Mouse (Mus musculus) large intestine, adult 2 months (tissue): ENCODE data around the gene Mgrn1. TPM values are rescaled to one million over a fixed set of nuclear protein-coding genes. Genes with fewer than 3 reads are reported as not detected.

Experiments used
- DNase-seq: peaks from one replicate; pipeline ENCODE4 v3.0.0-alpha.2; 2012; ENCODE audit warnings: low read depth, low spot score
- WGBS: fragments of 180-500 bp; shearing (Covaris S2); methylation state at CpG from one replicate; pipeline ENCODE4 v1.1.7; 2018; 5-methylcytosine and 5-hydroxymethylcytosine counted together
- polyA plus RNA-seq: library from polyadenylated mRNA; depleted of rRNA; stranded (reverse); fragments of >200 nt; gene quantifications from 2 replicates; pipeline ENCODE4 v1.2.3, GENCODE M21; 2012; rRNA removed

Gene Mgrn1
- 102 and 116 TPM in 2 replicates for polyA plus RNA-seq

DNA sequence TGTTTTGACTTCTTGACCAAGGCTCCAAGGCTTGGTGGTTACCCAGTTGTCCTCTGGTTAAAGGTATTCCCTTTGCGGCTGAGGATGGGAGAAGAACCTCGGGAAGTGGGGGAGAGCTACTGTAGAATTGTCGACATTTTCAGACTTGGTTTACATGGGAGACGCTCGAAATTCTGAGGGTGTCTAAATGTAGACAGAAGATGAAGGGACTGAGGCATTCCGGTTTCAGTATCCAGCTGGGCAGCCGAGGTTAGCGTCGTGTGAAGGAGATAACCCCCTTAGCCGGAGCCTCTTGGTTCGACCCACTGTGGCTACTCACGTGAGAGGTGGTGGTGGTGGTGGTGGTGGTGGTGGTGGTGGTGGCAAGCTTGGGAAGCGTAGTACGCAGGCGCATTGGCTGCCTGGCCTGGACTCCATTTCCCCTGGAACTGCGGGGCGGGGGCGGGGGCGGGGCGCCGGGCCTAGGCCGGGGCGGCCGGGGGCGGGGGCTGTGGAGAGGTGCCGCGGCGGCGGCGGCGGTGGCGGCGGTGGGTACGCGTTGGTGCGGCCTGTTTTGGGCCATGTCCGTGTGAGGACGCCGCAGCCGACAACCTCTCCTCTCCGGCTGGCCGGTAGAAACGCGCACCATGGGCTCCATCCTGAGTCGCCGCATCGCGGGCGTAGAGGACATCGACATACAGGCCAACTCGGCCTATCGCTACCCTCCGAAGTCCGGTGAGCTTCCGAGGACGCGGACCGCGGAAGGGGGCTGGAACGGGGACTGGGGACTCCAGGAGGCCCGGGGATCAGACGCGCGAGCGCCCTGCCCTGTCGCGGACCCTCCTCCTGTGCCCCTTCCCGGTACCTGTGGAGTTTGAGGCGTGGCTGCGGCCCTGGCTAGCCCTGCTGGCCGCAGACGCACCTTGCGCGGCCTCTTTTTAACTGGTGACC lies at the start of gene Mgrn1:
TSS of gene Mgrn1 (plus strand) at position 490 of the 930 bp plus-strand sequence.
- DNase-seq: no peak
- WGBS: under 1% methylated on average over 73 of the region's 74 CpGs

DNA sequence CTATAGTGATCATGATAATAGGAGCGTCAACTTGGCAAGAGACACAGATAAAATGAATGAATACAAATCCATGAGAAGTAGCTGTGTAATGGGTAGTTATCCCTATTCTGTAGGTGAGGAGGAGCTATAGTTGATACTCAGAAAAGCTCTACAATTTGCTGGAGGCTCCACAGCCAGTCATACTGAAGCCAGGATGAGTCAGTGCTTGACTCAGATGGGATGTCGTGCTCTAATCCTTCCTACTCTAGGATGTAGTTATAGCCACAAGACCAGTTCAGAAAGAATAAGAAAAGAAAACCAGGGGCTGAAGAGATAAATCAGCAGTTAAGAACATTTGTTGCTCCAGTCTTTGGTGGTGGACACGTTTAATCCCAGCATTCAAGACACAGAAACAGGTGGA lies 48.4 kb upstream of the Mgrn1 start:
- no peak for DNase-seq
- 78% methylated on average over 3 of the region's 3 CpGs for WGBS

DNA sequence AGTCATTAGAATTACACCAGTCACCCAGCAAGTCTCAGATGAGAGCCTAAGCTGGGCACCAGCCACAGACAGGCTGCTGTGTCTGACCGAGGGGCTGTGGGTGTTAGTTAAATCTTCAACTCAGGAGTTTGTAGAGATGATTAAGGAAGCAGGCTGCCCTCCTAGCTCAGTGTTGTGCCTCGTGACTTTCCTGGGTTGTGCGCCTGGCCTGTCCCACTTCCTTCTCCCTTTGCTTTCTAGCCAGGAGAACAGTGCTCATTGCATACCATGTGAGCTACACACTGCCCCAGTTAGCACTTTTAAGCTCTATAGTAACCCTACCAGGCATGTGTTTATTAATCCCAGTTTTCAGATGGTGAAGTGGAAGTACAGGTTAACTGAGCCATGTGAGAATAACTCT lies 46.5 kb upstream of the Mgrn1 start:
- DNase-seq: no peak
- 80% methylated on average over 3 of the region's 3 CpGs for WGBS

DNA sequence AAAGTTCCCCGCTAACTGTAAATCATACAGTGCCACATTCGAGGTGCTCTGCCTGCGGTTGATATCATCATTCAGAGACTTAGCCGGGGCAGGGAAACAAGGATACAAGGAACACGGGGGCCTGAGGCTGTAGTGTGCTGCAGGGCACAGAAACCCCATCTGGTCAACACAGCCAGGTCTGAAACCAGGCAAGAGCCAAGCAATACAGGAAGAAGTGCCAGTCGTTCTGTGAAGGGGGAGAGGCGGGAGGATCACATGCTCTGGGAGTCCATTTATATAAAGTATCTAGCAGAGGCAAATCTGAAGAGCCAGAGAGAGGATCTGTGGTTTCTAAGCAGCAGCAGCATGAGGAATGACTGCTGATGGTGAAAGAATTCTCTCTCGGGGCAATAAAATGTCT lies 45.8 kb upstream of the Mgrn1 start:
- no peak for DNase-seq
- WGBS: 59% methylated on average over 8 of the region's 8 CpGs

DNA sequence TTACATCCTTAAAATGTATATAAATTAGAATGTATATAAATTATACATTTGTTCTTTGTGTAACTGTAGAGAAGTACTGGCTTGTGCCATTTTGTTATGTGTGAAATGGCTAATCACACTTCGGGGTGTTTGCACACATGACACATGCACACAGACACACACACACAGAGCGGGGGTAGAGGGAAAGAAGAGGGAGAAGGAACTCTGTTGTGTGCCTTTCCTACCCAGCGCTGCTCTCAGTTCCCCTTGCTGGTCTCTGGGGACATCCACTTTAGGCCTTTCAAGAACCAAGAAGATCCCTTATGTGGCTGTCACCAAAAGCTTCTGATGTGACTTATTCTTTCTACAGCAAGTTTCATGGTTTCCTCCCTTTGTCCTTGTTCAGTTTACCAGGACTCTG lies 39.0 kb upstream of the Mgrn1 start:
- DNase-seq: no peak
- WGBS: 72% methylated on average over 3 of the region's 3 CpGs

DNA sequence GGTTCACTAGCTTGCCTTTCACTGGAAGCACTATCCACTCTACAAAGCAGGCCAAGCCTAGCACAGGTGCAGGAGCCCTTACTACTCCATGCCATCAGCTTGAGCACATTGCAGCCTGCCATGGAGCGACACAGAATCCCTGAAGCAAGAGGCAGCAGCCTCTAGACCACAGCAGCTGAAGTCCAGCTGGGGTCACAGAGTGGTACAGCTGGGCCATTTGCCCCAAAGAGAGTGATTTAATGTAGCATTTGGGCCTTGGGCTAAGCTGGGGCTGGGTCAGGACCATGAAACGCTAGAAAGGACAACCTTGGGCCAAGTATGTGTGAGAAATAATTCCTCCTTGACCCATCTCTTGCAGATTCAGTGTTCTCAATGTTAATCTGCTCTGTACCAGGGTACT lies 38.0 kb upstream of the Mgrn1 start:
- 89% methylated on average over 2 of the region's 2 CpGs for WGBS
- no peak for DNase-seq

DNA sequence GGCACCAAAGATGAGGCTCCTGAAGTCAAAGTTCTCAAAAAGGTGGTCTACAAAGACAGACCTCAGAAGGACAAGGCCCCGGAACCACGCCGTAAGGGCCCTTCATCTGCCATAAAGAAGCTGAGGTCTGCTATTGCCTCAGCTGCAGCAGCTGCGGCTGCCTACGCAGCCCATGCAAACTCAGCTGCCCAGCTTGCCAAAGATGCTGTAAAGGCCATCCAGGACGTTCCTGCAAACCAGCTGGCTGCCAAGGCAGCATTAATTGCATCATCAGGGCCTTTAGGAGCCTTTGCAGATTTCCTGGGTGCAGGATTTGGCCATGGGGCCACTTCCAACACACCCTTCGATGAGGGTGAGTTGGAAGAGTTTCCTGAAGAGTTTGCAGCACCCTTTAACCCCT lies 35.7 kb upstream of the Mgrn1 start:
- no peak for DNase-seq
- WGBS: 56% methylated on average over 7 of the region's 7 CpGs

DNA sequence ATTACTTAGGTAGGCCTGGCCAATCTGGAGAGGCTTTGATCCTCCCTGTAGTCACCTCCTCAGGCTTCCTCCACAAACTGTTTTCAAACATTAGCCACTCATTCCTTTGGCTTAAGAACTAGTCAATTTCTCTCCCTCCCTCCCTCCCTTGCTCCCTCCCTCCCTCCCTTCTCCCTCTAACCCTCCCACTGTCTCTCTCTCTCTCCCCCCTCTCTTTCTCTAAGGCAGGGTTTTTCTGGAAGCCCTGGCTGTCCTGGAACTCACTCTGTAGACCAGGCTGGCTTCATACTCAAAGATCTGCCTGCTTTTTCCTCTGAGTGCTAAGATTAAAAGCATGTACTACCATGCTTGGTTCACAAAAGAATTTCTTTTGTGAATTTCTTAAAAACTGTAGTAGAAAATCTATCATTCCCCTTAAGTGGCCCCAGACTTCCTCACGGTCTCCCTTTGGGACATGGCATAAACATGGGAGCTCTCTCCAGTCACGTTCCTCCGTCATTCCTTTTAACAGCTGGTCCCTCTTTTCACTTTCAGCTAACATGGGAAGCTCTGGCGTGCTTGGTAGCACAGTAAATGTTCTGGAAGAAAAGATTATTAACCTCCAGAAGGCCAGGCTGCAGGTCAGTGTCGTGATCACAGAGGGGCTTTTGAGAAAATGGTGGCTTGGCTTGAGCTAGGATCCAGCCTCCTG lies 35.0 kb upstream of the Mgrn1 start:
- 64% methylated on average over 5 of the region's 5 CpGs for WGBS
- DNase-seq: no peak

DNA sequence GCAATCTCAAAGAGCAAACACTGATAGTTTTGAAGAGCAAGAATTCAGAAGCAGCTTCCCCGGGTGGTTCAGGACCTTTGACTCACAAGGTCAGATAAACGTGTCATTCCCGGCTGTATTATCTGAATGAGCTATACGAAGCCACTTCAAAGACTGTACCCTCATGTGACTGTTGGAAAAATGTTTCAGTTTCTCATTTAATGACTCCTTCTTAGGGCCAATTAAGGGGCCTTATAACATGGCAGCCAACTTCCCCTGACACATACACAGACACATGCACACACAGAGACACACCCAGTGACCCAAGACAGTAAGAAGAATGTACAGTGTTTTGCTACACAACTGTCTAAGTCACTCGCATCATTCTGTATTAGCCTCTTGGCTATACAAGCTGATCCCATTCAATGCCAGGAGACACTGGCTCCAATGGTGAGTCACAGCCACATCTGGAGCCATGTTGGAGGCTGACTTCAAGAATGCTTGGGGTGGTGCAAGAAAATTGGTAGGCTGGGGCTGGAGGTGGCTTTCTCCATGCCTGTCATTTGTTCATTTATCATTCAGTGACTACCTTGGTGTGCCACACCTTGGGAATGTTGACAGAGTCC lies 30.9 kb upstream of the Mgrn1 start:
- DNase-seq: no peak
- WGBS: 41% methylated on average over 5 of the region's 5 CpGs

DNA sequence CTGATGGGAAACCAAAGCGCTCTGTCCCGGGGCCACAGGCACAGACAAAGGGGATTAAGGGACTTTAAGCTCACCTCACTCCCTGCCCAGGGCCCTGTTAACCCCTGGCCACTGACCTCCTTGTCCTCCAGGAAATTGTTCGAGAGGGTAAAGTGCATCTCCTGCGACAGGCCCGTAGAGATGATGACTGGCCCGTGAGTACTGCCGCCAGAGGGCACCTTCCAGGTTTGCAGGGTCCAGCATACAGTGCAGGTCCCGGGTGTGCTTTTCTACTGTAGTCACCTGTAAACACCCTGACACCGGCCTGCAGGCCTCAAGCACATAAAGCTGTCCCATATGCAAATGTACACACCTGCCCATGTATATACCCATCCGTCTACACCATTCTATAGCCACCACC lies 24.7 kb upstream of the Mgrn1 start:
- 38% methylated on average over 10 of the region's 10 CpGs for WGBS
- DNase-seq: no peak

DNA sequence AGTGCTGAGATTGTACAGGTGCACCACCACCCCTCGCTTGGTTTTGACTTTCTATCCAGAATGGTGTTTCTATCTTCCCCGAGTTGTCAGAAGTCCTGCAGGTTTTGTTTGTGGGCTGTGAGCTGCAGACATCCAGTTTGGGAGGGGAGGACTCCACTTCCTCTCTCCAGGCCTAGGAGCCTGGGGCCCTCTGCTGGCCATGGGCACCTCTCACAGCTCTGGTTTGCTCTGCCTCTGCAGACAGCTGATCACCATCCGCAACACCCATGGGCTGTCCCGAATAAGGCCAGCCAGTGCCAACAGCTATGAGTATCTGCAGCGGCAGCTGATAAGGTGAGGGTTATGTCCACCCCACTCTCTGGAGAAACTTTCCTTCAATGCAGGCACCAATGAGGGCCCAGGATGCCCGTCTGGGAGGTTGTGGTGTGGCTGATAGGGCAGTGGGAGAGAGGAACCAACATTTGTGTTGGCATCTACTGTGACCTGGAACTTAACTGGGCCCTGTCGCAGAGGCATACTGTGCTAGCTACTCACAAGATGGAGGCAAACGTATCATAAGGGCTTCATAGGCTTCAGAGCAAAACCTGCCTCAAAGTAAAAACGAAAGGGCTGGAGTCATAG lies 23.1 kb upstream of the Mgrn1 start:
- no peak for DNase-seq
- WGBS: 36% methylated on average over 9 of the region's 9 CpGs

DNA sequence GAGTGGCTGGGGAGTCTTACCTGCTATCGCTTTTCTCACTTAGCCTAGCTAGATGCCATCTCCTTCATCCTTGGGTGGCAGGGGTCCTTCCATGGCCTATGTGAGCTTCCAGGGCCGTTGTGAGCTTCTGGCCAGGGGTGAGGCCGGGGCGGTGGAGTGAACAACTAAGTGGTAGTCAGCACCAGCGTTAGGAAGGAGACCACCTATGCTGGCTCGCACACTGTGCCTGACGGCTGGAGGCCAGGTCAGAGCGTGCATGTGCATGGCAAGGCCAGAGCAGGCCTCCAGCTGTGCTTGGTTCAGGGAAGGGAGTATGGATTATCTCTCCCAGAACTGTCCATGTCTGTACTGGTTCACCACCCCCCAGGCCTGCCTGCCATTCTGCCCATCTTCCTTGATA lies 22.3 kb upstream of the Mgrn1 start:
- no peak for DNase-seq
- 84% methylated on average over 8 of the region's 8 CpGs for WGBS

DNA sequence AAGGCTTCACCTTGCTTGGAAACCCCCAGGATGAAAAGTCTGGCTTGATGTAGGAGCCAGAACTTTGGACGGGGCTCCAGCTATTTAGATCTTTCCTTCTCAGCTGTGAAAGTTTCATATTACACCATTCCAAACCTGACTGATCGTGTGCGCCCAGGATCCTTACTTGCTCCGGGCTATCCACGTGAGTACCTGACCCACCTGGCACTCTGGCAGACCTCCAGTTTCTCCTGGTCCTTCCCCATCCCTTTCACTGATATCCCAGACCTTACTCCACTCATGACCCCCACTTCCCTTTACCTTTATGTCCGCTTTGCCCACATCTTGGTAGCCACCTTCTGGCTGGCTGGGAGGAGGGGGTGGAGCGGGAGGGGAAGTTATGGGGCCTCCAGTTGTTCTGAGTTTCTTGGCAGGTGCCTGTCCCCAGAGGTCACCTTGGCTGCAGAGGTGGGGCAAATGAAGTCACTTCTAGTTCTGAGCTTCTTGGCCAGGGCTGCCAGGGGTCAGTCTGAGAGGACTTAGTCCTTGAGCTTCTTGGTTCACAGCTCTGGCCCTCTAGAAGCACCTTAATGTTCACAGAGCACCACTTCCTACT lies 19.9 kb upstream of the Mgrn1 start:
- 21% methylated on average over 7 of the region's 7 CpGs for WGBS
- DNase-seq: no peak

DNA sequence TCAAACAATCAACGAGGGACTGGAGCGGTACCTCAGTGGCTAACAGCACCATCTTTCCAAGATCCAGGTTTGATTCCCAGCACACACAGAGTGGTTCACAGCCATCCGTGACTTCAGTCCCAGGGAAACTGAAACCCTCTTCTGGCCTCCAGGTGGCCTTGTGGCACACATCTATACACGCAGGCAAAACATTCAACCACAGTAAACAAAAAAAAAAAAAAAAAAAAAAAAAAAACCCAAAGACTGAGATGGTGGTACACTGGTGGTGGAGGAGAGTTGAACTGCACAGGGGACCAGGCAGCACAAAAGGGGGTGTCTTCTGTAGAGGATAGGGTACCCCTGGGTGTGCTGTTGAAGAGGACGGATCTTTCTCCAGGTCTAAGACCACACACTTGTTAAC lies 15.6 kb upstream of the Mgrn1 start:
- no peak for DNase-seq
- 85% methylated on average over 5 of the region's 5 CpGs for WGBS

DNA sequence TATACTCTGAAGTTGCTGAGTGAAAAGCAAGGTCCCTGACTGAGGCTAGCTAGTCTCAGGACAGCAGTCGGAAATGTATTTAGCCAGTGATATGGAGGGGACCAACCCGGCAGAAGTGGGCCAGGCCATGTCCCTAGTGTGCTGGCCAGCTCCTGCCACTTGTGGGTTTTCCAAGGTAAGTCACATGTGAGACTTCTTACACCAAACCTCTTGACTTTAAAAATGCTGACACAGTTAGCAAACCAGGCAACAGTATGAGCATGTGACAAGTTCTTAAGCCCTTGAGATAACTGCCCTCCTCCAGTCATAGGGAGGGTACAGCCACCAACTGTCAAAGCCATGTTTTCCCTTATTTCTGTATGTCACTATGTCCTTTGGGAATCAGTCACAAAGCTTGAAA lies 14.1 kb upstream of the Mgrn1 start:
- WGBS: 77% methylated on average over 2 of the region's 2 CpGs
- DNase-seq: no peak

DNA sequence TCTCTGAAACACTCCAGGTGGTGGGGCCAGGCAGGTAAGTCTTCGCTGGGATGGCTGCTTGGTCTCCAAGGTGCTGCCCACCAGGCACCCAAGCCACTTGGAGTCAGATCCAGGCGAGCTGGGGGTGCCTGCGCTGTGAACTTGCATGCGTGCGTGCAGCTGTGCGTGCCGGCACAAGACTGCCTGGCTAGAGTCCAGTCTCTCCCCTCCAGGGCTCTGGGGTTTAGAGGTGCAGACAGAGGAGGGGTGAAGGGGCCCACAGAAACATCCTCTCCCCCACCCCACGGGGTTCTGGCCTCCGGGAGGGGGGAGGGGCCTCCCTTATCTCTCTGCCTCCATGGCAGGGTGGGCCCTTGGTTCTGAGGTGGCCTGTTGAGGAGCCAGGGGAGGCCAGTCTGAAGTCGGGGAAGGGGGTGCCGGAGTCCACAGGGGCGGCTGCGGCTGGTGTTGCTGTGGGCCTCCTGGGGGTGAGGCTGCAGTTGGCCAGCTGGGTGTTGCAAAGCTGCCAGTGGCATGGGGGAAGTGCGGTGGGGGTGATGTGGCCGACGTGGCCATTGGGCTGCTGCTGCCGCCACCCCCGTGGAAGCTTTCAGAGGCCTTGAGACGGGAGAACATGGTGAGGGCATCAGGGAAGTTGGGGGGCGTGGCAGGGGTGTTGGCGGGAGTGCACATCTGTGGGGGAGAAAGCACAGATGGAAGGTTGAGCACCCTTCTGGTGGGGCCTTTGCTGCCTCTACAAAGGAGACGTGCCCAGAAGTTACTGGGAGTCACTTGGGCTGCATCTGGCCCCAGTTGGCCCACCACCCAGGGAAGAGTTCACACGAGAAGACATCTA lies 10.6 kb upstream of the Mgrn1 start:
- no peak for DNase-seq
- WGBS: 79% methylated on average over 23 of the region's 23 CpGs

DNA sequence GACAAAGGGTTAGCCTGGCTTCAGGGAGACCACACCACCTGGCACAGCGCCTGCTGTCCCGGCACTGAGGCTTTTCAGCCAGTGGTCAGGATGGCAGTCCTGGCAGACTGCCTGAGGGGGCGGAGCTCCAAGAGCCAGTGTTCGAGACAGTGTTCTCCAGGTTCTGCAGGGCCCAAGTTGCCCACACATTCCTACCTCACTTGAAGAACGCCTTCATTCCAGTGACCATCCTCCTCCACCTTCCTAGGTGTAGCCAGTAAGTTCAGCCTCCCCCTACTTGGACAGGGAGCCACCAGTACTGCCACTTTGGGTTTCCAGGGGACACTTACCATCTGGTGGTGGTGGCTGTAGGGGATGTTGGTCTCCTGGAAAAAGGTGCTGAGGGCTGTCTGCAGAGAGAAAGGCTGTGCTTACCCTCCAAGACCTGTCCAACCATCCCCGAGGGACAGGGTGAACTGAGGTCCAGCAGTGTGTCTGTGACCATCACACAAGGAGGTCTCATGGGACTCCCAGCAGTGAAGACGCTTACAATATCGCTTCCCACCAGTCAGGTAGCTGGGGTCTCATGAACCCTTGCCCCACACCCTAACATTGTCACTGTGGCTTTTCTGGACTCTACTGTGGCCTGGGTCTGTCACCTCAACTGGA lies 9.9 kb upstream of the Mgrn1 start:
- 68% methylated on average over 8 of the region's 8 CpGs for WGBS
- DNase-seq: no peak

DNA sequence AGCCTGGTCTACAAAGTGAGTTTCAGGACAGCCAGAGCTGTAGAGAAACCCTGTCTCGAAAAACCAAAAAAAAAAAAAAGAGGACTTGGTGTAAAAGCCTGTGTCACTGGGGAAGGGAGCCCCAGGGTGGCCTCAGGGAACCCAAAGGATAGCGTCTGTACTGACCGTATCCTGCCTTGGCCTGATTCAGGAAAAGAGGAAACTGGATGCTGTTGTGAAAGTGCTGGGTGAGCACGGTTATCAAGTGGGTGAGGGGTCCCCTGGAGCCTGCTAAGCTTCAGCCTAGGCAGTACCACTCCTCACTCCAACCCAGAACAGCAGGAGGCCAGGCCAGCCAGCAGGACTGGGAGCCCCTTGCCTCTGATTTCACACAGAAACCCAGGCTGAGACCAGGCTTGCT lies 8.9 kb upstream of the Mgrn1 start:
- WGBS: 71% methylated on average over 4 of the region's 4 CpGs
- no peak for DNase-seq

DNA sequence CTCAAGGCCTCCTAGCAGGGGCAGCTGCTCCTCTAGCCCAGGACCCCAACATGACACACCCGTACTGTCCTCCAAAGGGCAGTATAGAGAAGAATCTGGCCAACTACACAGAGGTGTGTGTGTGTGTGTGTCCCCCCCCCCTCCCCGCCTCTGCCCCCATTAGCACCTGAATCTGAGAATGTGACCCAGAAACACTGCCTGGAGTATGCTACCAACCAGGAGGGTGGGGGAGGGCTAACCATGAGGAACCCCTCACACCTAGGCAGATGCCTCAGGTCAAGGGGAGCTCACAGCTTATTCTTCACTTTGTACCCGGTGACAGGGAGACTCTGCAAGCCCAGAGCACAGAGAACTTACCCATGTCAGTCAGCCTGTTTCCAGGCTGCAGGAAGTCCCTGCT lies 8.3 kb upstream of the Mgrn1 start:
- WGBS: 41% methylated on average over 3 of the region's 3 CpGs
- no peak for DNase-seq
